Mouse (Mus musculus) heart, postnatal 0 days (tissue): Measurements from ENCODE around the gene Troap. TPM values are rescaled to one million over a fixed set of nuclear protein-coding genes. Genes with fewer than 3 reads are reported as not detected.

Experiments
- ATAC-seq: fragments of 200-750 bp; cut with Nextera tagmentation; 2 replicates; pipeline ENCODE4 v1.8.0; 2017; ENCODE audit warnings: low read depth, moderate number of reproducible peaks, moderate library complexity; ENCODE audit not compliant: insufficient read depth
- DNase-seq: peaks from one replicate; pipeline ENCODE4 v3.0.0-alpha.2; 2016; ENCODE audit warnings: low spot score
- H3K27ac ChIP-seq: fragments of 300-500 bp; sonication (generic); 2 replicates; pipeline ENCODE4 v1.5.1; 2014; ENCODE audit warnings: low read depth, mild to moderate bottlenecking
- H3K27me3 ChIP-seq: fragments of 300-500 bp; sonication (generic); 2 replicates; pipeline ENCODE4 v1.6.1; 2014; ENCODE audit warnings: low read length, mixed read lengths; ENCODE audit not compliant: control insufficient read depth, insufficient read depth
- H3K36me3 ChIP-seq: fragments of 300-500 bp; sonication (generic); replicated peaks from 2 replicates; pipeline ENCODE4 v1.6.1; 2014; ENCODE audit warnings: low read length, mixed read lengths; ENCODE audit not compliant: control insufficient read depth, insufficient read depth
- H3K4me1 ChIP-seq: fragments of 300-500 bp; sonication (generic); 2 replicates; pipeline ENCODE4 v1.6.1; 2014; ENCODE audit warnings: antibody characterized with exemption; ENCODE audit not compliant: control insufficient read depth, insufficient read depth
- H3K4me2 ChIP-seq: fragments of 300-500 bp; sonication (generic); 2 replicates; pipeline ENCODE4 v1.6.1; 2014; ENCODE audit warnings: low read depth, mild to moderate bottlenecking, low read length, moderate library complexity
- H3K4me3 ChIP-seq: fragments of 300-500 bp; sonication (generic); 2 replicates; pipeline ENCODE4 v1.5.1; 2014; ENCODE audit warnings: low read depth, low read length
- H3K9ac ChIP-seq: fragments of 300-500 bp; sonication (generic); replicated peaks from 2 replicates; pipeline ENCODE4 v1.6.1; 2014; ENCODE audit warnings: low read depth, low read length, mixed read lengths
- H3K9me3 ChIP-seq: fragments of 300-500 bp; sonication (generic); replicated peaks from 2 replicates; pipeline ENCODE4 v1.6.1; 2016; ENCODE audit warnings: low read length; ENCODE audit not compliant: control insufficient read depth
- CTCF ChIP-seq: IDR thresholded peaks from 2 replicates; pipeline ENCODE4 v1.5.1; 2016; ENCODE audit warnings: antibody characterized with exemption, control low read depth, low read depth
- EP300 ChIP-seq: IDR thresholded peaks from 2 replicates; pipeline ENCODE4 v1.6.1; 2016; ENCODE audit warnings: antibody characterized with exemption, low read depth
- WGBS: fragments of 180-500 bp; shearing (Covaris S2); extraction: QIAGEN DNeasy Blood & Tissue Kit; methylation state at CpG from one replicate; pipeline ENCODE4 v1.1.7; 2014; 5-methylcytosine and 5-hydroxymethylcytosine counted together
- polyA plus RNA-seq: library from polyadenylated mRNA; unstranded; fragments of >200 nt; fragmentation: Nextera tagmentation; extraction: Ambion mirVana; gene quantifications from 2 replicates; pipeline ENCODE4 v1.2.1, GENCODE M21; 2015
- total RNA-seq: library from RNA; depleted of rRNA; stranded (reverse); fragments of >200 nt; gene quantifications from 2 replicates; pipeline ENCODE4 v1.2.3, GENCODE M21; 2014; ENCODE audit warnings: low replicate concordance

Gene Troap
- total and polyA plus RNA-seq, 2 experiments from 2014 or later, result 7.0 to 19.1 TPM

- 25% methylated on average over 11 of the region's 11 CpGs for WGBS
- Histone ChIP-seq H3K27me3 (no peaks in the 10 kb centered on the region), H3K4me3 (no peak overlapping the region), H3K9ac (no peak overlapping the region), H3K4me1 (no peaks in the 10 kb centered on the region), H3K27ac (peak overlapping the region; percentile 66), H3K4me2 (no peak overlapping the region), H3K36me3 (no peaks in the 10 kb centered on the region), H3K9me3 (no peaks in the 10 kb centered on the region)
- DNase-seq (peak; percentile 84), ATAC-seq (peak; percentile 67)
- TF ChIP-seq CTCF (no peak), EP300 (no peak)
Measured at GRCm38 (mm10) chr15:99116539-99116938, 42.2 kb downstream of the Troap start.

- no peak overlapping the region for H3K4me2 ChIP-seq
- no peak overlapping the region for H3K9ac ChIP-seq
Measured at GRCm38 (mm10) chr15:99120814-99121213, 46.4 kb downstream of the Troap start.

GRCm38 (mm10) chr15:99122642-99123041, 48.3 kb downstream of the Troap start:
- Histone ChIP-seq H3K9me3 (no peaks in the 10 kb centered on the region), H3K36me3 (no peaks in the 10 kb centered on the region), H3K27ac (no peak overlapping the region), H3K4me1 (0 out of 2 replicates have a peak, but pooled peaks cover 4% of the 10 kb centered on the region), H3K27me3 (no peaks in the 10 kb centered on the region), H3K4me2 (no peak overlapping the region), H3K9ac (no peak overlapping the region), H3K4me3 (no peak overlapping the region)
- ATAC-seq (no peak), DNase-seq (no peak)
- TF ChIP-seq EP300 (no peak), CTCF (no peak)
- WGBS, result 77% methylated on average over 2 of the region's 2 CpGs

More at GRCm38 (mm10) chr15:99120814-99121213, 46.4 kb downstream of the Troap start:
- no peak for DNase-seq
- Histone ChIP-seq H3K4me3 (no peak overlapping the region), H3K36me3 (no peaks in the 10 kb centered on the region), H3K27ac (no peak overlapping the region), H3K27me3 (no peaks in the 10 kb centered on the region), H3K9me3 (no peaks in the 10 kb centered on the region), H3K4me1 (no peaks in the 10 kb centered on the region)
- 21% methylated on average over 11 of the region's 11 CpGs for WGBS
- ATAC-seq, result peak; percentile 13; the same call in 1 of the 2 replicates
- no peak for TF ChIP-seq CTCF
- TF ChIP-seq EP300, result no peak

- H3K4me3 ChIP-seq, result peak within 1 kb of the TSS; percentile 97
- H3K9ac ChIP-seq, result peak within 1 kb of the TSS; percentile 96
- no peaks in the 10 kb centered on the region for H3K27me3 ChIP-seq
- DNase-seq, result no peak
- peak within 1 kb of the TSS; percentile 94 for H3K27ac ChIP-seq
- TF ChIP-seq EP300 (no peak), CTCF (no peak)
- no peak for ATAC-seq
- 2% methylated on average over 12 of the region's 12 CpGs for WGBS
- H3K36me3 ChIP-seq, result no peaks in the 10 kb centered on the region
- no peaks in the 10 kb centered on the region for H3K9me3 ChIP-seq
- H3K4me1 ChIP-seq, result peaks cover 26% of the 10 kb centered on the region; the same call in 1 of the 2 replicates
- H3K4me2 ChIP-seq, result peak within 1 kb of the TSS; percentile 88
Measured at GRCm38 (mm10) chr15:99125711-99126080, 51.3 kb downstream of the Troap start, which contains the start of gene Spats2. Spats2 (plus strand) TSS chr15:99125916.

- peaks cover 27% of the 10 kb centered on the region; the same call in 1 of the 2 replicates for H3K4me1 ChIP-seq
- peak overlapping the region; percentile 94 for H3K27ac ChIP-seq
- WGBS, result under 1% methylated on average over 90 of the region's 115 CpGs
- TF ChIP-seq CTCF (no peak), EP300 (no peak)
- peak overlapping the region; percentile 97 for H3K4me3 ChIP-seq
- no peaks in the 10 kb centered on the region for H3K27me3 ChIP-seq
- 0 out of 2 replicates have a peak, but pooled peaks cover under 1% of the 10 kb centered on the region for H3K36me3 ChIP-seq
- H3K4me2 ChIP-seq, result peak overlapping the region; percentile 88
- ATAC-seq (peak; percentile 89), DNase-seq (peak; percentile 73)
- H3K9me3 ChIP-seq, result no peaks in the 10 kb centered on the region
- H3K9ac ChIP-seq, result peak overlapping the region; percentile 96
Measured at GRCm38 (mm10) chr15:99126081-99126815, 51.9 kb downstream of the Troap start.
